Mouse (Mus musculus) lung, postnatal 0 days (tissue): ENCODE data around the gene Dnajc5.

Experiments
- CTCF ChIP-seq: IDR thresholded peaks from 2 replicates; pipeline ENCODE4 v1.5.1; 2016; ENCODE audit warnings: antibody characterized with exemption, mild to moderate bottlenecking
- EP300 ChIP-seq: IDR thresholded peaks from 2 replicates; pipeline ENCODE4 v1.6.1; 2016; ENCODE audit warnings: antibody characterized with exemption, mild to moderate bottlenecking, control low read depth

DNA sequence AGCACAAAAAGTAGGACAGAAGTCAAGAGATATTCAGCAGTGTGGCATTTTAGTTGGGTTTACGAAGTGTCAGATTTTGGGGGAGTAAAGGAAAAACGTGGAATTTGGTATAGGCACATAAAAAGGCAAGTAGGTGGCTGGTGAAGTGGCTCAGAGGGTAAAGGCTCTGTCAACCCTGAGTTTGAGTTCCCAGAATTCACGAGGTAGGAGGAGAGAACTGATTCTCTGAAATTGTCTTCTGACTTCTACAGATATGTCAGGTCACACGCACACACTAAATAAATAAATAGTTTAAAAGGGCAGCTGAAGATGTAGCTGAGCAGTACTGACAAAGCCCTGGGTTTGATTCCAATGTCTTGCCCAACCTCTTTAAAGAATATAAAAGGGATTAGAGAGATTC lies 82.1 kb downstream of the Dnajc5 start:
- TF ChIP-seq CTCF (no peak), EP300 (no peak)
